Mouse (Mus musculus): ENCODE measurements at regions not wholly inside any gene's neighbourhood (a gene's known extent, or its start where the extent isn't known, plus 50 kb on each side); places are given as distances from the start of the nearest gene placed in this dataset.

GRCm38 (mm10) chr10:117461791-117462516, 82.1 kb upstream of the Cpsf6 start:
- DNase-seq (ENCODE audit: low read depth, low spot score) = no peak

- DNase-seq (ENCODE audit: low read depth, low spot score) = no peak
Measured at GRCm38 (mm10) chr10:117461261-117461660, 81.4 kb upstream of the Cpsf6 start.

DNA sequence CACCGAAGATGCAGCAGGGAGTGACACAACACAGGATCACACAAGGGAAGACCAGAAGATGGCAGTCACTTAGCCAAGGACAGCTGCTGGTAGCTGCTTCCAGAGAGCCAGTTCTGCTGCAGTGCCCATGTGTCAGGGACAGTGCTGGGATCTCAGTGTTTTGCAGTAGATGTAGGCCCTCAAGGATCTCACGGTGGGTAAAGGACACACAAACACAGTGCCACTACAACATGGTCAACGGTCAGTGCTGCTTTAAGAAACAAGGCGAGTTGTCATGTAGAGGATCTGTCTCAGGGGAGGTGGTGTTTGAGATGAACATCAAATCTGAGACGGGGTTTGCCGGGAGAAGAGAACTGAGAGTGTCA, 80.5 kb upstream of the Cpsf6 start:
- DNase-seq (ENCODE audit: low read depth, low spot score) = no peak

DNA sequence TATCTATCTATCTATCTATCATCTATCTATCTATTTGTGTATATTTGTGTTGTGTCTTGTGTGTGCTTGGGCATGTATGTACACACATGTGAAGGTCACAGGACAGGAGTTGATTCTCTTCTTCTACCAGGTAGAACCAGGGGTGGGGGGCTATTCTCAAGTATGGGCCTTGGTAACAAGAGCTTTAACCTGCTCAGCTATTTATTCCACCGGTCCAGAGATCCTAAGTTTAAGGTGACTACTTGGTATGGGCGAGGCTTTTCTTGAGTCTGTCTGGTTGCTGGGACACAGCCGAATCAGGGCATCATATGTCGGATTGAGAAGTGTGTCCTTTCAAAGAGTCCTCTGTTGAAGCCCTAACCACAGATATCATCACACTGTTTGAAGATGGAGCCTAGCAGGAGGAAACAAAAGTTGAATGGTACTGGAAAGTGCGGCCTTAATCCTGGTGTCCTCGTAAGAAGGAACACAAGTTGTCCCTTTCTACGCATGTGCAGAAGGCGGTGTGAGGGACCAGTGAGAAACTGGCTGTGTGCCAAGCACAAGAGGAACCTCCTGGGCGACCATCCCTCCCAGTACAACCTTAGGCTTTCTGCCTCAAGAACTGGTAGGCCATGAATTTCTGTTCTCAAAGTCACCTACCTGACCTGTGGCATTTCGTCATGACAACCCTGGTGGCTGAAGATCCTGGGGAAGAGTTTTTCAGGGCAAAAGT, 80.0 kb upstream of the Cpsf6 start:
- no peak for DNase-seq (ENCODE audit: low read depth, low spot score)

- DNase-seq (ENCODE audit: low read depth, low spot score) = no peak
Measured at GRCm38 (mm10) chr10:117459041-117459475, 79.2 kb upstream of the Cpsf6 start.

DNA sequence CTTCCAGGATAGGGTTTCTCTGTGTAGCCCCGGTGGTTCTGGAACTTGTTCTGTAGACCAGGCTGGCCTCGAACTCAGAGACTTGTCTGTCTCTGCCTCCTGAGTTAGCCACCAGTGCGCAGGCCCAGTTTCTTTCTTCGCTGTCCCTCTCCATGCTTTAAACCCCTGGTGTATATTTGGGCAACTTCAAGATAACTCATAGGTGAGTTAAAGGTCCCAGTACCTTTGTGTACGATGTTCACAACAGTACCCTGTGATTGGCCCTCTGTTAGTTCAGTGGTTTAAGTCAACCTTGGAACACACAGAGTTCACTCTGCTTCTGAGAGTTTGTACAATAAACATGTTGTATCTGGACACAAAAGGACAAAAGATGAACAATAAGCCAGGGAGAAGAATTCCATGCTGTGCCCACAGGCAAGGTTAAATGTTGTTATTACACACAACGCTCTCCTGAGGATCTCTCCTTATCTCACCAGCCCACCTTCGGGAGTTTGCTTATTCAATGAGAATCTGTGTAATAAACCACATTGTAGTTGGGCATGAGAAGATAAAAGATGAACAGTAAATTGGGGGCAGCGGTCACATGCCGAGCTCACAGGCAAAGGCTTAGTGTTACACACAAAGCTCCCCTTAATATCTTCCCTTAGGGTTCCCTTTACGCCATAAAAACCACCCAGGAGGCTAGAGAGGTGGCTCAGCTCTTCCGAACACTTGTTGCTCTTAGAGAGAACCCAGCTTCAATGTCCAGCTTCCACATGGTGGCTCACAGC, 78.6 kb upstream of the Cpsf6 start:
- DNase-seq (ENCODE audit: low read depth, low spot score) = no peak

DNA sequence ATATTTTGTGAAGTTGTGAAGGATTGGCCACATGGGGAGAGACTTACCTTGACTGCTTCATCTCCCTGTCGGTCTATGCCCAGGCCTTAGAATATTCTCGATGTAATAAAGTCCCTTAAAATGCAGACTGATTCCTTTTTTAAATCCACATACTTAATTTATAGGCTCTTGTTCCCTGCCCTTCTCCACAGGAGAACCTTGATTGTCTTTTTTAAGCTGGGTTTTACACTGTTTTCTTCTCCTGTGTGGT, 77.8 kb upstream of the Cpsf6 start:
- no peak for DNase-seq (ENCODE audit: low read depth, low spot score)

GRCm38 (mm10) chr10:117456904-117457700, 77.3 kb upstream of the Cpsf6 start:
- no peak for DNase-seq (ENCODE audit: low read depth, low spot score)

- no peak for DNase-seq (ENCODE audit: low read depth, low spot score)
Measured at GRCm38 (mm10) chr10:117456427-117456826, 76.6 kb upstream of the Cpsf6 start.

GRCm38 (mm10) chr10:117455595-117456302, 75.9 kb upstream of the Cpsf6 start:
- peak; percentile 64 for DNase-seq (ENCODE audit: low read depth, low spot score)

- no peak for DNase-seq (ENCODE audit: low read depth, low spot score)
Measured at GRCm38 (mm10) chr10:117454711-117455591, 75.1 kb upstream of the Cpsf6 start.

- no peak for DNase-seq (ENCODE audit: low read depth, low spot score)
Measured at GRCm38 (mm10) chr10:117454171-117454500, 74.3 kb upstream of the Cpsf6 start.

- DNase-seq (ENCODE audit: low read depth, low spot score) = no peak
Measured at GRCm38 (mm10) chr10:117453406-117454170, 73.8 kb upstream of the Cpsf6 start.

- DNase-seq (ENCODE audit: low read depth, low spot score) = no peak
Measured at GRCm38 (mm10) chr10:117452190-117452950, 72.6 kb upstream of the Cpsf6 start.

GRCm38 (mm10) chr10:117451396-117452185, 71.8 kb upstream of the Cpsf6 start:
- no peak for DNase-seq (ENCODE audit: low read depth, low spot score)

DNA sequence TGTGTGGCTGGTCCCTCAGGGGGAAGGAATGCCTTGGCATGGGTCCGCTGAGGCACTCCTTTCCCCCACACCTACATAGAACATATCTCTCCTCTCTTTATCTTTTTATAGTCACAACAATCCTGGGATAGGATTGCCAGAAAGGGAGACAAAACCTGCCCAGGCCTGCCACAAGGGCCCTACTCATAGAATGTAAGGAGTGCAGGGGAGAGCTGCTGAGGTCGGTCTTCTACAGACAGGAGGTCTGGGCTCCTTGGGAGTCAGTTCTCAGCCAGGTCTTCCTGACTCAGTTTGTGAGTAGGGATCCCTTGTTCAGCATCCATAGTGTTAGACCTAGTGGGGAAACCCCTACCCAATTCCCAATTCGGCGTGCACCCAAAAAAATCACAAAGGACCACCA, 70.8 kb upstream of the Cpsf6 start:
- no peak for DNase-seq (ENCODE audit: low read depth, low spot score)

GRCm38 (mm10) chr10:117450240-117450569, 70.4 kb upstream of the Cpsf6 start:
- no peak for DNase-seq (ENCODE audit: low read depth, low spot score)

All from mesoderm, embryonic 11.5 days (tissue).